Mouse (Mus musculus) liver, postnatal 0 days (tissue): Measurements from ENCODE around the gene Ywhaq.

Experiments used
- CTCF ChIP-seq: sonication (generic); IDR thresholded peaks from 2 replicates; pipeline ENCODE4 v1.5.1; 2016; ENCODE audit warnings: antibody characterized with exemption, low read depth
- EP300 ChIP-seq: IDR thresholded peaks from 2 replicates; pipeline ENCODE4 v1.6.1; 2016; ENCODE audit warnings: antibody characterized with exemption, low read depth, mild to moderate bottlenecking

DNA sequence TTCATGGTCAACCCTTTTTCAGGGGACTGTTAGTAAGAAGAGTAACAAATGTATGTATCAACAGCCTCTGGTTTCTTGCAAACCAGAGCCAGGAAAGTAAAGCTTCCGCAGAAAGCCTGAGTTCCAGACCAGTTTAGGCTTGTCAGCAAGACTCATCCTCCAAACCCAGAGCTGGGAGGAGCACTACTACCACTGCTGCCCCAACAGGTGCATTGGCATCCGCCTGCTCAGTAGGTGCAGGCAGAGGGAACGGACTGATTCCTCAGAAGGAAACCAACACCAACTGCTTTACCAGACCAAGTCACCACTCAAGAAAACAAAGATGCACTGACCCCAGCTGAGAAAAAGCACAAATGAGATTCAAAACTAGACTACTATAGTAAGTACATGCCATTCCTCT, 54.2 kb downstream of the Ywhaq start:
- TF ChIP-seq CTCF (no peak), EP300 (no peak)
